In genomic region chr13:79138747-79139146, GRCm38 (mm10) we compare ENCODE assay signal across 18 mouse cellular contexts.
DNase-seq lines count a peak whose midpoint lies in the region; ATAC-seq and TF ChIP-seq lines count a peak whose summit lies in the region.
"Had no signal": no experiment of that assay in that cellular context is flagged by ENCODE, and none has a peak within 500 bp of the region (broad histone marks: within the 10 kb centered on the region; RNA-seq: fewer than 3 reads in every experiment).

No protein-coding gene starts in this region.

- no peak overlapping the region for H3K4me3 ChIP-seq in lung, embryonic 14.5 days (ENCODE audit: low read depth, low read length)
- H3K4me3 ChIP-seq: limb, embryonic 13.5 days; stomach, embryonic 15.5 days had no signal

- no peak for DNase-seq in frontal cortex, postnatal 14 days (ENCODE audit: low spot score in 2 of 2)
- DNase-seq in lung, embryonic 14.5 days, result peak; percentile 62
- no peak for DNase-seq in lung, postnatal 14 days
- DNase-seq in embryo, embryonic 10.5 days (ENCODE audit: low spot score), result peak; percentile 55
- DNase-seq in left cerebral cortex, postnatal 10 days (ENCODE audit: extremely low spot score in 1 of 2, low spot score in 2 of 2), result no peak
- no peak for DNase-seq in right cerebral cortex, postnatal 36 days (ENCODE audit: low spot score in 2 of 2)
- DNase-seq: cerebellum, adult 8-10 months; gastrocnemius, postnatal 14 days; heart, adult 18-20 months; heart, postnatal 36 days; right cerebral cortex, postnatal 25 days; thymus, adult 2 months had no signal

- intact Hi-C loops in left cerebral cortex, postnatal 10 days (cut with DNase I), result no loop called here

- no peaks in the 10 kb centered on the region for H3K36me3 ChIP-seq in lung, embryonic 14.5 days (ENCODE audit: insufficient read depth)
- H3K36me3 ChIP-seq: limb, embryonic 13.5 days; stomach, embryonic 15.5 days had no signal

- no peak for TF ChIP-seq CTCF in lung, embryonic 14.5 days (IDR thresholded peaks at IDR 0.05; ENCODE audit: low read depth)

- 37% methylated on average over 2 of the region's 2 CpGs for WGBS in lung, embryonic 14.5 days

- H3K9me3 ChIP-seq in lung, embryonic 14.5 days (ENCODE audit: low read depth, low read length), result no peaks in the 10 kb centered on the region
- H3K9me3 ChIP-seq: limb, embryonic 13.5 days; stomach, embryonic 15.5 days had no signal

- peak; percentile 31; the same call in 1 of the 2 replicates for ATAC-seq in frontal cortex, adult (ENCODE audit: low TSS enrichment)
- peak; percentile 68; the same call in 1 of the 2 replicates for ATAC-seq in lung, embryonic 14.5 days (ENCODE audit: insufficient read depth)
- ATAC-seq: hindbrain, embryonic 16.5 days; intestine, embryonic 16.5 days had no signal

- H3K9ac ChIP-seq in lung, embryonic 14.5 days, result no peak overlapping the region
- H3K9ac ChIP-seq: limb, embryonic 13.5 days; liver, embryonic 14.5 days; stomach, embryonic 15.5 days had no signal

- H3K27ac ChIP-seq in lung, embryonic 14.5 days (ENCODE audit: low read depth), result no peak overlapping the region
- H3K27ac ChIP-seq: limb, embryonic 13.5 days; liver, embryonic 14.5 days; stomach, embryonic 15.5 days had no signal

- H3K4me2 ChIP-seq in lung, embryonic 14.5 days, result no peak overlapping the region
- H3K4me2 ChIP-seq: limb, embryonic 13.5 days; stomach, embryonic 15.5 days had no signal

- no peaks in the 10 kb centered on the region for H3K27me3 ChIP-seq in lung, embryonic 14.5 days (ENCODE audit: insufficient read depth, low read length)
- H3K27me3 ChIP-seq: limb, embryonic 13.5 days; stomach, embryonic 15.5 days had no signal

- no peaks in the 10 kb centered on the region for H3K4me1 ChIP-seq in lung, embryonic 14.5 days (ENCODE audit: insufficient read depth)
- H3K4me1 ChIP-seq: limb, embryonic 13.5 days; stomach, embryonic 15.5 days had no signal

Comparison
In these comparisons a context has a peak if more than half of its experiments do, and no peak if none do; other contexts are left out.
1. DNase-seq: peak in lung, embryonic 14.5 days (single experiment) and embryo, embryonic 10.5 days (single experiment); none in frontal cortex, postnatal 14 days (0 of 2), lung, postnatal 14 days (single experiment), left cerebral cortex, postnatal 10 days (0 of 2) and right cerebral cortex, postnatal 36 days (0 of 2).